Mouse (Mus musculus): Measurements from ENCODE around the gene Rhoh. TPM values are rescaled to one million over a fixed set of nuclear protein-coding genes. Genes with fewer than 3 reads are reported as not detected.

The Rhoh gene
- polyA plus RNA-seq, 1 experiment from 2014 or later: 0.25 TPM

DNA sequence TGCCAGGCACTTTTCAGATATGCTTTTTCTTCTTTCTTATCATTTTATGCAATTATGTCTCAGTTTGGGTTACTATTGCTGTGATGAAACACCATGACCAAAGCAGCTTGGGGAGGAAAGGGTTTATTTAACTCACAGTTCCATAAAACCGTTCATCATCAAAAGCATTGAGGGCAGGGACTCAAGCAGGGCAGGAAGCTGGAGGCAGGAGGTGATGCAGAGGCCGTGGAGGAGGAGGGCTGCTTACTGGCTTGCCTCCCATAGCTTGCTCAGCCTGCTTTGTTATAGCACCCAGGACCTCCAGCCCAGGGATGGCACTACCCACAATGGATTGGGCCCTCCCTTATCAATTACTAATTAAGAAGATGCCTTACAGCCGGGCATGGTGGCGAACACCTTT is 80.1 kb downstream of the Rhoh start:
- H3K27ac ChIP-seq (replicated peaks; ENCODE audit: low read depth, low read length): no peak overlapping the region
- H3K4me1 ChIP-seq (ENCODE audit: control insufficient read depth, insufficient read depth, low read length): no peaks in the 10 kb centered on the region
- ATAC-seq (replicated peaks; ENCODE audit: insufficient number of reproducible peaks, low FRiP score, low TSS enrichment, low read depth) (no peak), DNase-seq (ENCODE audit: low spot score) (no peak)
- no peak overlapping the region for H3K4me2 ChIP-seq (ENCODE audit: low read depth, low read length)
- no peaks in the 10 kb centered on the region for H3K9me3 ChIP-seq (replicated peaks; ENCODE audit: control insufficient read depth, low read length)
- no peak overlapping the region for H3K9ac ChIP-seq (replicated peaks; ENCODE audit: low read length)
- no peaks in the 10 kb centered on the region for H3K36me3 ChIP-seq (replicated peaks; ENCODE audit: control insufficient read depth, insufficient read depth, low read depth, low read length)
- 79% methylated on average over 4 of the region's 4 CpGs for WGBS
- H3K4me3 ChIP-seq (ENCODE audit: low read depth, low read length): no peak overlapping the region
- no peaks in the 10 kb centered on the region for H3K27me3 ChIP-seq (ENCODE audit: control insufficient read depth, insufficient read depth, low read length)

Other genes starting within 250 kb of the Rhoh start
- 110 and 129 TPM in 2 replicates for gene Pds5a, start 162.9 kb upstream of the Rhoh start, polyA plus RNA-seq (2014; fragmentation: Nextera tagmentation; extraction: Ambion mirVana)
- 45.4 and 50.7 TPM in 2 replicates for gene N4bp2, start 97.7 kb upstream of the Rhoh start, polyA plus RNA-seq (2014; fragmentation: Nextera tagmentation; extraction: Ambion mirVana)
- 0.65 and 0.82 TPM in 2 replicates for gene Chrna9, start 73.7 kb downstream of the Rhoh start, polyA plus RNA-seq (2014; fragmentation: Nextera tagmentation; extraction: Ambion mirVana)
- not detected in 2 replicates for gene 9130230L23Rik, start 143.1 kb downstream of the Rhoh start, polyA plus RNA-seq (2014; fragmentation: Nextera tagmentation; extraction: Ambion mirVana)

Data from embryonic facial prominence, embryonic 11.5 days (tissue).